Mouse (Mus musculus) erythroblast, embryonic 14.5 days (primary cell): ENCODE data around the gene Acad10. TPM values are rescaled to one million over a fixed set of nuclear protein-coding genes. Genes with fewer than 3 reads are reported as not detected.
"Not testable (repeated sequence)": the region's sequence is repeated elsewhere in the genome, so short reads cannot be mapped to it uniquely, and the experiment has no call there.

Source experiments
- H3K27me3 ChIP-seq: 2 replicates; pipeline ENCODE4 v1.6.1; 2012; ENCODE audit warnings: inconsistent platforms; ENCODE audit not compliant: control insufficient read depth
- H3K36me3 ChIP-seq: 2 replicates; pipeline ENCODE4 v1.6.1; 2012; ENCODE audit warnings: mild to moderate bottlenecking, inconsistent platforms; ENCODE audit not compliant: control insufficient read depth
- H3K4me1 ChIP-seq: 2 replicates; pipeline ENCODE4 v1.6.1; 2012; ENCODE audit warnings: inconsistent platforms; ENCODE audit not compliant: control insufficient read depth
- H3K4me3 ChIP-seq: replicated peaks from 2 replicates; pipeline ENCODE3; 2012; ENCODE audit warnings: moderate library complexity, mild to moderate bottlenecking, inconsistent platforms
- H3K9me3 ChIP-seq: 2 replicates; pipeline ENCODE4 v1.6.1; 2012; ENCODE audit warnings: low read length, inconsistent platforms, mixed read lengths; ENCODE audit not compliant: control insufficient read depth
- GATA1 ChIP-seq: IDR thresholded peaks from 2 replicates; pipeline ENCODE4 v1.6.1; 2012; ENCODE audit warnings: low read length, inconsistent platforms, mixed read lengths
- TAL1 ChIP-seq: IDR thresholded peaks from 3 replicates; pipeline ENCODE4 v1.6.1; 2012; ENCODE audit warnings: low read length, inconsistent platforms, mixed read lengths
- polyA plus RNA-seq: library from polyadenylated mRNA; stranded (reverse); fragments of >175 nt; gene quantifications from 2 replicates; pipeline ENCODE4 v1.2.3, GENCODE M21; 2012

Gene Acad10
- polyA plus RNA-seq, 1 experiment = 0.05 TPM

DNA sequence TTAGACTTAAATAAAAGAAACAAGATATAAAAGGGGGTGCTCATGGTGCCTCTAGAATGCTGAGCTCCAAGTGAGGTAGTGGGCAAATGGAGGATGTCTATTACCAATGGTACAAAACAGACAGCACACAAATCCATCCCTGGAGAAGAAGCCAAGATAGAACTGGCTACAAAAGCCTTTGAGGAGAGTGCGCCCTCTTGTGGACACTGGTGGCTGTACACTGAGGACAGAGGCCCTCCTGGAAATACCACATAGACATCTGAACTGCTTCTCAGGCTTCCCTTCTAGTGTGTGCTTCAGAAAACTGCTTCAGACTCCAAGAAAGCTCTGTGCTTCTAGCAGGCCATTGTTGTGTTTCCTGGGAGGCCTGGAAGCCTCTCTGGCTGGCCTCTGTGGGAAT, 32.4 kb downstream of the Acad10 start:
- TF ChIP-seq TAL1 (no peak), GATA1 (no peak)
- Histone ChIP-seq H3K4me1 (no peaks in the 10 kb centered on the region), H3K36me3 (no peaks in the 10 kb centered on the region; the same call in 1 of the 2 replicates), H3K27me3 (no peaks in the 10 kb centered on the region), H3K4me3 (no peak overlapping the region), H3K9me3 (no peaks in the 10 kb centered on the region; the same call in 1 of the 2 replicates)

DNA sequence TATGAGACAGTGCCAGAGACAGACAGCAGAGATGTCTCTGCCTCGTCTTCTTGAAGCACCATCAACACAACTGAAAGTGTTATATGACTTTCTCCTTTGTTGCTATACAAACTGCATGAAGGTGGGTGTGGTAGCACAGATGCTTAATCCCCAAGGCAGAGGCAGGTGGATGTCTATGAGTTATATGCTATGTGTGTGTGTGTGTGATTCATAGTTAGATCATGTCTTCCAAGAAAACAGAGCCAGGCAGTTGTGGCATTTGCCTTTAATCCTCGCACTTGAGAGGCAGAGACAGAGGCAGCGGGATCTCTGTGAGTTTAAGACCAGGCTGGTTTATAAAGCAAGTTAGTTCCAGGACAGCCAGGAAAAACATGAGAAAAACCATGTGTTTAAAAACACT, 37.1 kb downstream of the Acad10 start:
- Histone ChIP-seq H3K4me3 (no peak overlapping the region), H3K36me3 (peaks cover 4% of the 10 kb centered on the region), H3K4me1 (peaks cover 19% of the 10 kb centered on the region), H3K27me3 (no peaks in the 10 kb centered on the region), H3K9me3 (no peaks in the 10 kb centered on the region)
- TF ChIP-seq GATA1 = no peak
- TF ChIP-seq TAL1 = no peak

DNA sequence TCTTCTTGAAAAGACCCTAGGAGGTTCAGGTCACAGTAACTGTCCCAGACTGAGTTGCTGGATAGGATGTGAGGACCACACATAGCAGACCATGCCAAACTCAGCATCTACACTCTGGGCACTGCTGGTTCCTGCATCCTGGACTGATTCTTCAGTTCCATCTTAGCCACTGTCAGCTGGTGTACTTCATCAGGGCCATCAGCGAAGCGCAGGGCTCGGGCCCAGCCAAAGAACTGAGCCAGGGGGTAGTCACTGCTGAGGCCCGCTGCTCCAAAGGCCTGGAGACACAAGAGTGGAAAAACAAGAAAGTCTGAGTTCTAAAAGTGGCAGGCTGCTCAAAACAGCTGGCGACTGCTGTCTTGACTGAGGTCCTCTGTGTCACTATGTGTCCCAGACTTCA, 39.2 kb downstream of the Acad10 start:
- H3K36me3 ChIP-seq = peaks cover 4% of the 10 kb centered on the region
- peaks cover 26% of the 10 kb centered on the region for H3K4me1 ChIP-seq
- H3K9me3 ChIP-seq = no peaks in the 10 kb centered on the region
- no peaks in the 10 kb centered on the region for H3K27me3 ChIP-seq
- no peak overlapping the region for H3K4me3 ChIP-seq
- no peak for TF ChIP-seq GATA1
- TF ChIP-seq TAL1 = no peak

GRCm38 (mm10) chr5:121618592-121619513, 41.5 kb downstream of the Acad10 start, which contains the start of gene Acad12:
Gene Acad12, minus strand, starts transcription at chr5:121618938.
- Histone ChIP-seq H3K36me3 (peaks cover 4% of the 10 kb centered on the region), H3K4me1 (peaks cover 26% of the 10 kb centered on the region), H3K27me3 (no peaks in the 10 kb centered on the region), H3K9me3 (no peaks in the 10 kb centered on the region), H3K4me3 (peak within 1 kb of the TSS; percentile 94)
- TF ChIP-seq GATA1 = no peak
- TF ChIP-seq TAL1 = no peak

GRCm38 (mm10) chr5:121614921-121615320, 45.4 kb downstream of the Acad10 start:
- not testable (repeated sequence) for H3K4me3 ChIP-seq, H3K36me3 ChIP-seq, H3K27me3 ChIP-seq, H3K9me3 ChIP-seq
- H3K4me1 ChIP-seq = peaks cover 20% of the 10 kb centered on the region

- H3K27me3 ChIP-seq = no peaks in the 10 kb centered on the region
- H3K9me3 ChIP-seq = no peaks in the 10 kb centered on the region
- H3K36me3 ChIP-seq = no peaks in the 10 kb centered on the region
- H3K4me3 ChIP-seq = no peak overlapping the region
- H3K4me1 ChIP-seq = peaks cover 2% of the 10 kb centered on the region; the same call in 1 of the 2 replicates
- TF ChIP-seq GATA1 = no peak
- TF ChIP-seq TAL1 = no peak
Observed at GRCm38 (mm10) chr5:121612036-121612435, 48.3 kb downstream of the Acad10 start.

DNA sequence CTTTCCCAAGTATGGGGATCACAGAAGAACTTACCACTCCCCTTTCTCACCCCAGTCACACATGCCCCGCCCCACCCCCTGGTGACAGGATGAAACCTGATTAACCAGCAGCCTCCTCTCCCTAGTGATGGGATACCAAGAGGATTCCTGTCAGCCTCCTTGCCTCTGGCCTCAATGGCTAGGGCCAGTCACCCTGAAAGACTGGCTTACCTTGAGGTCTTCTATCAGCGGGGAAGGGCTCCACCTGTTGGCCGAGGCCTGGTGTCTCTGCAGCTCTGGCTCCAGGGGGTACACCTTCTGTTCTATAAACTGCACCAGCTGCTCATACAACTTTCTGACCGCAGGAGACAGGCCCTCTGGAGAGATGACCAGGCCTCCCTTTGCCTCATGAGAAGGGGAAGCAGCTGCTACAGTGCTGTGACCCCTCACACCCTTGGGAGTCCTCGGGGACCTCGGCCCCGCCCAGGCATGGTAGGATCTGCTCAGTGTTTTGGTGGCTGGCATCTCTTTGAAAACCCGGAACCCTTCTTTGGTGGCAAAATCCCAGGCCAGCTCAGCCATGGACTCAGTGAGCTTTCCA, 50.7 kb downstream of the Acad10 start:
- not testable (repeated sequence) for H3K36me3 ChIP-seq, H3K4me1 ChIP-seq, H3K4me3 ChIP-seq, H3K27me3 ChIP-seq, H3K9me3 ChIP-seq

DNA sequence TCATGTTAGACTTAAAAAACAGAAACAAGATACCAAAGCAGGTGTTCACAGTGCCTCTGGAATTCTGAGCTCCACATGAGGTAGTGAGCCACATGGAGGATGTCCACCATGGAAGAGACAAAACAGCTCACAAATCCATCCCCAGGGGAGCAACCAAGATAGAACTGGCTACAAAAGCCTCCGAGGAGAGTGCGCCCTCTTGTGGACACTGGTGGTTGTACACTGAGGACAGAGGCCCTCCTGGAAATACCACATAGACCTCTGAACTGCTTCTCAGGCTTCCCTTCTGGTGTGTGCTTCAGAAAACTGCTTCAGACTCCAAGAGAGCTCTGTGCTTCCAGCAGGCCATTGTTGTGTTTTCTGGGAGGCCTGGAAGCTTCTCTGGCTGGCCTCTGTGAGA, 54.2 kb downstream of the Acad10 start:
- no peak overlapping the region for H3K4me3 ChIP-seq
- H3K36me3 ChIP-seq = no peaks in the 10 kb centered on the region
- no peak for TF ChIP-seq GATA1
- TF ChIP-seq TAL1 = no peak
- H3K27me3 ChIP-seq = no peaks in the 10 kb centered on the region
- H3K9me3 ChIP-seq = no peaks in the 10 kb centered on the region
- peaks cover 4% of the 10 kb centered on the region for H3K4me1 ChIP-seq

- not testable (repeated sequence) for H3K9me3 ChIP-seq, H3K4me1 ChIP-seq, H3K36me3 ChIP-seq, H3K27me3 ChIP-seq, H3K4me3 ChIP-seq
Observed at GRCm38 (mm10) chr5:121603815-121604214, 56.5 kb downstream of the Acad10 start.
